Mouse (Mus musculus): ENCODE results near the gene Bbof1. TPM values are rescaled to one million over a fixed set of nuclear protein-coding genes. Genes with fewer than 3 reads are reported as not detected.
A peak's percentile ranks its signal among the peaks of the same experiment; 100 is the strongest.

The Bbof1 gene
- total RNA-seq, 2 experiments from 2014 or later = 8.7 to 9.9 TPM

DNA sequence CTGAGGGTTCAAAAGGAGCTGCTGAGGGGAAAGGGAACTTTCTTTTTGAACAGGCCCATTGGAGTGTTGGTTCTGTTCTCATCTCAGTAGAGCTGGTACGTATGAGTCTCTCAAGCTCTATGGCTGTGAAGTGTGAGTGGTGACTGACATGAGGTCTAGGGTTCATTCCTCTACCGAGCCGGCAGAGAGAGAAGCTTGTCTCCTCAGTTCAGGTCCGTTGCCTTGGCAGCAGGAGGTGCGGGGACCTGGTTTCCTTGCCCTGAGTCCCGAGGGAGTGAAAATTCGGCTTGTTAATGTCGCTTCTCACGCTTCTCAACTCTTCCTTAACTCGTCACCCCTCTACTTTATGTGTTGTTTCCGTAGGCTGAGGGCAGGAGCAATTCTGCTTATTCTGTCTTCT, 42.9 kb downstream of the Bbof1 start:
- no peak for DNase-seq (ENCODE audit: low spot score in 2 of 2)
- H3K27ac ChIP-seq = peak overlapping the region; percentile 82
- H3K4me3 ChIP-seq = peak overlapping the region; percentile 68
- TF ChIP-seq CTCF (conservative IDR thresholded peaks at IDR 0.05) = no peak

DNA sequence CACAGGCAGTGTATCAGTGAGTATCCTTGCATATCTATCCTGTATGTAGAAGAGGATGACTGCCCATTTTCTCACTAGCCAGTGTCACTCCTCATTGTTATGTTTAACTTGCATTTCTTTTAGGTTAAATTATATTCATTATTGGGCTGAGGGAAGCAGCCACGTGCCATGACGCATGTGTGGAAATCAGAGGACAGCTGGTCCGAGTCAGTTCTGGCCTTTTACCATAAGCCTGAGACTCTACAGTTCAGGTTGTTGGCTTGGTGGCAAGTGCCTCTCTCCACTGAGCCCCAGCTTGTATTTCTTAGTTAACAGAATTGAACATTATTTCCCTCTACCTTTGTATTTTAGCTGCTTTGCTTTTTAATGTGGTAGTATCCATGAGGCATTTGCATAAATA, 48.0 kb downstream of the Bbof1 start:
- no peak overlapping the region for H3K4me3 ChIP-seq
- TF ChIP-seq CTCF (conservative IDR thresholded peaks at IDR 0.05) = no peak
- DNase-seq (ENCODE audit: low spot score in 2 of 2) = no peak
- H3K27ac ChIP-seq = no peak overlapping the region

DNA sequence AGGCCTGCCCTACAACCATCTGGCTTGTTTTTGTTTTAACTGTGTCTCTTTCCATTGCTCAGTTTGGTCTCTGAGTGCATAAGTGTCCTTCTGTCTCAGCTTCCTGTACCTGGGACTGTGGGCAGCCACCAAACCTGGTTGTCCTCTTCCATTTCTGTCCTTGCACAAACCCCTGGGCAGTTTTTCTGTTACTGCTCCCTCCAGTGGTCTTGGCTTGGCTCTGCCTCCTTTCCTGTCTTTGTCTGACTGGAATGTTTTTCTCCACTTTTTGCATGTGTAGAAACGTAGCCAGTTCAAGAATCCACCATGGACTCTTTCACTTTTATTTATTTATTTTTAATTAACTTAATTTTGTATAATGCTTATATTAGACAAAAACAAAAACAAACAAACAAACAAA, 51.0 kb downstream of the Bbof1 start:
- DNase-seq (ENCODE audit: low spot score in 2 of 2) = no peak
- TF ChIP-seq CTCF (conservative IDR thresholded peaks at IDR 0.05) = peak; percentile 44
- Histone ChIP-seq H3K4me3 (no peak overlapping the region), H3K27ac (no peak overlapping the region)

DNA sequence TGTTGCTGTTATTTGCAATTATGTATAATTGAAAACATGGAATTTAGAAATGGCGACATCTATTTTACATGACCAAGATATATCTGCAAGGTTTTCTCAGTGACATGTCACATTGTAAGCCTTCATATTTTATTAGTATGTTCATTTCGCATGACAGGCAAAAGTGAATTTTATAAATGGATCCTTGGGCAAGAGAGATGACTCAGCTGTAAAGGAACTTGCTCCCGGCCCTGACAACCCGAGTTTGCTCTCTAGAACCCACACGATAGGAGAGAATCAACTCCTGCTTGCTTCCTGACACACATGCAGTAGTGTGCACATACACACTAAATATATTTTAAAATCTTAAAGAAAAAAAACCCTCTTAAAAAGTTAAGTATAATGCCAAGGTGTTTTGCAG, 52.5 kb downstream of the Bbof1 start:
- no peak for TF ChIP-seq CTCF (conservative IDR thresholded peaks at IDR 0.05)
- DNase-seq (ENCODE audit: low spot score in 2 of 2) = no peak
- no peak overlapping the region for H3K27ac ChIP-seq
- H3K4me3 ChIP-seq = no peak overlapping the region

DNA sequence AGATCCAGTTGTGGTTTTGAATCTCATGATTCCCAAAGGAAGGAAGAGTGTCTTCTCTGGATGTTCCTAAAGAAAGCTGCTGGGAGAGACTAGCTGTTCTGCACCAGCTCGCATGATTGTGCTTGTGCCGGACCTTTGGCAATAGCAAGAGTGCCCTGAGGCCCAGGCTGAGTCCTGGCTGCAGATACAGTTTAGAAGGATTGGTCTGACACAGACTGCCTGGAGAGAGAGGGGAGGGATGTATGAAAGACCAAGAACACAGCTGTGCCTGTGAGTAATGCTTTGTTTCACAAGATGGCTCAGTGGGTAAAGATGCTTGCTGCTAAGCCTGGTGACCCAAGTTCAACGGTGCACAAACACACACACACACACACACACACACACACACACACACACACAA, 54.0 kb downstream of the Bbof1 start:
- H3K27ac ChIP-seq = no peak overlapping the region
- H3K4me3 ChIP-seq = no peak overlapping the region
- TF ChIP-seq CTCF (conservative IDR thresholded peaks at IDR 0.05) = no peak
- no peak for DNase-seq (ENCODE audit: low spot score in 2 of 2)

DNA sequence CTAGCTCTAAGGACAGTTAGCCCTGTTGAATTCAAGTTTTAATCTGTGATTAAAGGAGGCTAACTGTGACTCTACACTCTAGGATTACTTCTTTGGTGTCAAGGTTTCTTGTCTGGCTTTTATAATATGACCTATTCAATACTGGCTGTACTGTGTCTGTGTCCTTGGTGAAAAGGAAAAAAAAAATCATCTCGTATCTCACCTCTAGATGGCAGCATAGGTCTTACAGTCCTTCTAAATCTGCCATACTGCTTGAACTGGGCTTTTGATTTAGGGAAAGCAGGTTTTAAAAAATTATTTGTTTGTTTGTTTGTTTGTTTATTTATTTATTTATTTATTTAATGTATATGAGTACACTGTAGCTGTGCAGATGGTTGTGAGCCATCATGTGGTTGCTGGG, 59.8 kb downstream of the Bbof1 start:
- TF ChIP-seq CTCF (conservative IDR thresholded peaks at IDR 0.05) = peak; percentile 88
- peak; percentile 46 to 51 for DNase-seq (ENCODE audit: low spot score in 2 of 2)
- no peak overlapping the region for H3K4me3 ChIP-seq
- H3K27ac ChIP-seq = no peak overlapping the region

DNA sequence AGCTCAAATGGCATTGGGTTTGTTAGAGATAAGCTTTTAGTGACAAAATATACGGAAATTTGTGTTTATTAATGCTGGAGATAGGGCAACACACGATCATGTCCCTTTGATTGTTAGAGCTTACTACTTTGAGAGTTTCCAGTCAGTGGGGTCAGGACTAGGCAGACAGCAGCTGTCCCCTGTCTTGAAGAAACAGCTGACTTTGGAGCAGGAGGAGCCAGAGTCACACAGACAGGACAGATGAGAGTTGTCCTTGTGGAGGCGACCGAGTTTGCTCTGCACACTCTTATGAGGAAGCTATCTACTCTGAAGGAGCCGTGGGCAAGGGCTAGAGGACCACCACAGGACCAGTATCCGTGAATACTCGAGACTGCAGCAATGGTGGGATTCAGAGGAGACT, 70.1 kb downstream of the Bbof1 start:
- no peak overlapping the region for H3K4me3 ChIP-seq
- no peak overlapping the region for H3K27ac ChIP-seq
- no peak for TF ChIP-seq CTCF (conservative IDR thresholded peaks at IDR 0.05)
- DNase-seq (ENCODE audit: low spot score in 2 of 2) = no peak

DNA sequence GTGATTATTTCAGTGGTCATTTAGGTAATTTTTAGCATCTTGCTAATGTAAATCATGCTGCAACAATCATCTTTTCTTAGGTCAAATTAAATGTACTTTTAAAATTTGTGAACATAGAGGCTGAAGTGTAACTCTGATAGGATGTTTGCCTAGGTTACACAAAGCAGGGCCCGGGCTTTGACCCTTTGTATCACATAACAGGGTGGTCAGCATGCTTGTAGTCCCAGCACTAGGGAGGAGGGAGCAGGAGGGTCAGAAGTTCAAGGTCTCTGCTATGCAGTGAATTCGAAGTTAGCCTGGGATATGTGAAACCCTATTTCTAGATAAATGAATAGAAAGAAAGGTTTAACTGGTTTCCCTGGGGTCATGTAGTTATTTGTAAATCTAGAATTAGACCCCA, 72.4 kb downstream of the Bbof1 start:
- Histone ChIP-seq H3K4me3 (no peak overlapping the region), H3K27ac (no peak overlapping the region)

DNA sequence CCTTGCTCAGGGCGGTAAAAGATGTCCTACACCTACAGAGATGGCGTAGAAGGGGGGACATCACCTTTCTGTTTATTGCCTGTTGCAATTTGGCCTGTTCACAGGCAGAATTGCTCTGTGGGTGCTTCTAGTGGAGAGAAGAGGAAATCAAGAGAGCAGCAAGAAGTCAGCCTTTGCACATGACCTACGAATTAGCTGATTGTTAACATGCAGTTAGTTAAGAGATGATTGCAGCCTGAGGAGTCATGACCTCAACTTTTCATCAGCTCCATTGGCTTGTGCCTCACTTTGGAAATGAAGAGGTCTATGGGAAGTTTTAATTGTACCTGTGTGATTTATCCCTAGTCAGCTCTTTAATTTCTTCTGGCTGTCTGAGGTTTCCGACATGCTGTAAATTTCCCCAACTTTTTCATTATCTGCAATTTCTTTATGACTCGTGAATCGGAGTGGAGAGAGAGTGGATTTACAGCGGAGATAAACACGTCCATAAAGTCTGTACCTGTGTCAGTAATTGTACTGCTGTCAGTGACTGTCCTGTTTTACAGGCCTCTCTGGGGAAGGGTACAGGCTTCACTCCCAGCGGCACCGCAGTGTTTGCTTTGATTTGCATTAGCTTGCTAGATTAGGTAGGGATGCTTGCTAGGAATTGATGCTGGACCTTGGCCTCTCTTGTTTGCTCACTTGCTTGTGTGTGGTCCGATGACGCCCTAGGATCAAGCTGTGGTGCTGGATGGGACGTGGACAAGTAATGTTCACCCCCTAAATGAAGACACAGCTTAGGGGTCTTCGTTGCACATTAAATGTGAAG, 74.1 kb downstream of the Bbof1 start:
- no peak overlapping the region for H3K4me3 ChIP-seq
- no peak for TF ChIP-seq CTCF (conservative IDR thresholded peaks at IDR 0.05)
- no peak overlapping the region for H3K27ac ChIP-seq
- no peak for DNase-seq (ENCODE audit: low spot score in 2 of 2)

More for the DNA sequence above, 72.4 kb downstream of the Bbof1 start:
- no peak for TF ChIP-seq CTCF (conservative IDR thresholded peaks at IDR 0.05)
- no peak for DNase-seq (ENCODE audit: low spot score in 2 of 2)

DNA sequence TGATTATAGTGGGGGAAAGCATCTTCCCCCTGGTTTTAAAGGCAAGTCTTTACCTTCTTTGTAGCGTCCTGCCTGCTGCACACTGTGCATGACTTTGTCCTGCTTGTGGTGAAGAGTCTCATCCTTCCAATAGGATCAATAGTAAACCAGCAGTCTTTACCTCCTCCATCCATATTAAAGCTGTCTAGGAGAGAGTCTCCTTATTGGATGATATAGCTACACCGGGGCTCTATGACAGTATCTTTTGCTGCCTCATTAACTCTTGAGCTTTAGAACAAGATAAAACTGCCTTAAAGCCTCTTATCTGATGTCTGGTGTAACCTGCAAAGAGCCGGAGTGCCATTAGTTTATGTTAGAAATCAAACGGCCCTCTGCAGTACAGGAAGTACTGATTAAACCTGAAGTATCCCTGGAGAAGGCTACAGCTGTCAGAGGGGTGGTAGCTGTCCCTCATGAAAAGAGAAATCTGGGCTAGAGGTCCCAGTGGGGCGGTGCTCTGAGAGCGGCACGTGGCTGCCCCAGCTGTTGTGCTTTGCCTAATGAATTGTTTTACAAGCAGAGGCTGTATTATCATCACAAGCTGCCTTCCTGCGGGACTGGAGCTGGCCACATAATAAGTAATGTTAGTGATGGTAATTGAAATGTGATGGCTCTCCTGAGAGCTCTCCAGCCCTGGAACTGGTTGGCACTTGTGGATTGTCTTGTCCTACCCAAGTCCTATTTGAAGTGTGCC, 78.6 kb downstream of the Bbof1 start:
- H3K27ac ChIP-seq = peak overlapping the region; percentile 12; the same call in 1 of the 2 replicates
- TF ChIP-seq CTCF (conservative IDR thresholded peaks at IDR 0.05) = no peak
- peak; percentile 6 to 18 for DNase-seq (ENCODE audit: low spot score in 2 of 2)
- no peak overlapping the region for H3K4me3 ChIP-seq

Other genes starting within 250 kb of the Bbof1 start
- gene Elmsan1, start 190.2 kb upstream of the Bbof1 start, total RNA-seq (2021) = 10 to 100 TPM; 24.6 to 27.2 TPM
- 10 to 100 TPM; 39.0 to 42.7 TPM for gene Ptgr2, start 123.8 kb upstream of the Bbof1 start, total RNA-seq (2021)
- 10 to 100 TPM; 39.3 to 41.0 TPM for gene Zfp410, start 92.2 kb upstream of the Bbof1 start, total RNA-seq (2021)
- 10 to 100 TPM; 26.0 to 27.2 TPM for gene Coq6, start 47.4 kb upstream of the Bbof1 start, total RNA-seq (2021)
- gene Fam161b, start 47.2 kb upstream of the Bbof1 start, total RNA-seq (2021) = 10 to 100 TPM; 12.5 to 12.6 TPM
- gene Entpd5, start within 50 bp of the Bbof1 start, total RNA-seq (2021) = 10 to 100 TPM; 22.5 to 24.8 TPM
- gene Rnf113a2, start 8.1 kb downstream of the Bbof1 start, total RNA-seq (2021) = 10 to 100 TPM; 13.8 to 15.9 TPM
- 10 to 100 TPM; 48.4 to 48.7 TPM for gene Aldh6a1, start 41.9 kb downstream of the Bbof1 start, total RNA-seq (2021)
- 10 to 100 TPM; 24.6 to 25.7 TPM for gene Lin52, start 42.4 kb downstream of the Bbof1 start, total RNA-seq (2021)
- under 1 TPM; 0.27 to 0.28 TPM for gene Vsx2, start 160.7 kb downstream of the Bbof1 start, total RNA-seq (2021)
- 10 to 100 TPM; 15.6 to 17.6 TPM for gene Abcd4, start 208.3 kb downstream of the Bbof1 start, total RNA-seq (2021)
- gene Vrtn, start 231.9 kb downstream of the Bbof1 start, total RNA-seq (2021) = not detected

Data from layer of hippocampus, adult 2 months (tissue).